Mouse (Mus musculus) embryonic facial prominence, embryonic 11.5 days (tissue): ENCODE results near the gene Kcng3. TPM values are rescaled to one million over a fixed set of nuclear protein-coding genes. Genes with fewer than 3 reads are reported as not detected.

Source experiments
- ATAC-seq: fragments of 200-750 bp; cut with Nextera tagmentation; replicated peaks from 2 replicates; pipeline ENCODE4 v1.8.0; 2017; ENCODE audit warnings: low read depth; ENCODE audit not compliant: insufficient number of reproducible peaks, low FRiP score, low TSS enrichment
- DNase-seq: peaks from one replicate; pipeline ENCODE4 v3.0.0-alpha.2; 2015; ENCODE audit warnings: low spot score
- H3K27ac ChIP-seq: fragments of 300-500 bp; sonication (generic); replicated peaks from 2 replicates; pipeline ENCODE4 v1.5.1; 2014; ENCODE audit warnings: mild to moderate bottlenecking, low read depth, low read length, control low read depth
- H3K27me3 ChIP-seq: fragments of 300-500 bp; sonication (generic); 2 replicates; pipeline ENCODE4 v1.6.1; 2014; ENCODE audit warnings: mild to moderate bottlenecking, low read length, moderate library complexity, mixed read lengths; ENCODE audit not compliant: control insufficient read depth, insufficient read depth
- H3K36me3 ChIP-seq: fragments of 300-500 bp; sonication (generic); replicated peaks from 2 replicates; pipeline ENCODE4 v1.6.1; 2014; ENCODE audit warnings: low read depth, mild to moderate bottlenecking, low read length, moderate library complexity, mixed read lengths; ENCODE audit not compliant: control insufficient read depth, insufficient read depth
- H3K4me1 ChIP-seq: fragments of 300-500 bp; sonication (generic); 2 replicates; pipeline ENCODE4 v1.6.1; 2014; ENCODE audit warnings: low read length, mixed read lengths; ENCODE audit not compliant: control insufficient read depth, insufficient read depth
- H3K4me2 ChIP-seq: fragments of 300-500 bp; sonication (generic); 2 replicates; pipeline ENCODE4 v1.6.1; 2014; ENCODE audit warnings: low read depth, mild to moderate bottlenecking, control low read depth, low read length, moderate library complexity
- H3K4me3 ChIP-seq: fragments of 300-500 bp; sonication (generic); 2 replicates; pipeline ENCODE4 v1.5.1; 2014; ENCODE audit warnings: low read depth, low read length, control low read depth
- H3K9ac ChIP-seq: fragments of 300-500 bp; sonication (generic); replicated peaks from 2 replicates; pipeline ENCODE4 v1.6.1; 2014; ENCODE audit warnings: mild to moderate bottlenecking, control low read depth, low read length
- H3K9me3 ChIP-seq: fragments of 300-500 bp; sonication (generic); replicated peaks from 2 replicates; pipeline ENCODE4 v1.6.1; 2016; ENCODE audit warnings: mild to moderate bottlenecking, low read length, inconsistent platforms, mixed read lengths; ENCODE audit not compliant: control insufficient read depth
- WGBS: fragments of 180-500 bp; shearing (Covaris S2); extraction: QIAGEN DNeasy Blood & Tissue Kit; methylation state at CpG from one replicate; pipeline ENCODE4 v1.1.7; 2014; 5-methylcytosine and 5-hydroxymethylcytosine counted together
- polyA plus RNA-seq: library from polyadenylated mRNA; unstranded; fragments of >200 nt; fragmentation: Nextera tagmentation; extraction: Ambion mirVana; gene quantifications from 2 replicates; pipeline ENCODE4 v1.2.1, GENCODE M21; 2014

Kcng3 gene
- polyA plus RNA-seq, 1 experiment from 2014 or later = not detected

DNA sequence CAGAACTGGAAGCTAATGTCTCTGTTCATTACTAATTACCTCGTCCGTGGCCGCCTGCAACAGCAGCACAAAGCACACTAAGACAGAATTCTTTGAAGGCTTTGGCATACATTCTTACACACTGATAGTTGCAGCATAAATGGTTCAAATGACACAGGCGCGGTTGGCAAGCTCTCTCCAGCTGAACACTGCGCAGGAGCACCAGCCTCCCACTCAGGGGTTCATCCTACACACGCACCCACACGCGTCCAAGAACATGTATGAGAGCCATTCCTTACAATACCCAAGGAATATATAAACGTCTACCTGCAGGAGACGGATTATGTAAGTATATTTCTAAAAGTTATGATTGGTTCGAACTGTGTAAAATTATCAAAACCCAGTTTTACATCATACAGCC, 30.7 kb downstream of the Kcng3 start:
- H3K9me3 ChIP-seq = no peaks in the 10 kb centered on the region
- 88% methylated on average over 12 of the region's 12 CpGs for WGBS
- ATAC-seq (no peak), DNase-seq (no peak)
- no peaks in the 10 kb centered on the region for H3K4me1 ChIP-seq
- H3K4me2 ChIP-seq = no peak overlapping the region
- H3K4me3 ChIP-seq = no peak overlapping the region
- no peak overlapping the region for H3K9ac ChIP-seq
- H3K36me3 ChIP-seq = no peaks in the 10 kb centered on the region
- no peak overlapping the region for H3K27ac ChIP-seq
- no peaks in the 10 kb centered on the region for H3K27me3 ChIP-seq

GRCm38 (mm10) chr17:83595966-83596365, 35.7 kb downstream of the Kcng3 start:
- WGBS = 91% methylated on average over 7 of the region's 7 CpGs
- H3K27ac ChIP-seq = no peak overlapping the region
- no peaks in the 10 kb centered on the region for H3K27me3 ChIP-seq
- no peak overlapping the region for H3K4me3 ChIP-seq
- H3K4me1 ChIP-seq = no peaks in the 10 kb centered on the region
- H3K4me2 ChIP-seq = no peak overlapping the region
- no peak overlapping the region for H3K9ac ChIP-seq
- no peaks in the 10 kb centered on the region for H3K36me3 ChIP-seq
- ATAC-seq = no peak
- H3K9me3 ChIP-seq = no peaks in the 10 kb centered on the region
- no peak for DNase-seq

GRCm38 (mm10) chr17:83594526-83594925, 37.2 kb downstream of the Kcng3 start:
- Histone ChIP-seq H3K36me3 (no peaks in the 10 kb centered on the region), H3K9me3 (no peaks in the 10 kb centered on the region), H3K27me3 (no peaks in the 10 kb centered on the region), H3K4me3 (no peak overlapping the region), H3K9ac (no peak overlapping the region), H3K4me2 (no peak overlapping the region), H3K4me1 (no peaks in the 10 kb centered on the region), H3K27ac (no peak overlapping the region)
- DNase-seq (no peak), ATAC-seq (no peak)
- 69% methylated on average over 8 of the region's 8 CpGs for WGBS

GRCm38 (mm10) chr17:83593396-83593795, 38.3 kb downstream of the Kcng3 start:
- H3K4me3 ChIP-seq = no peak overlapping the region
- H3K36me3 ChIP-seq = no peaks in the 10 kb centered on the region
- WGBS = 89% methylated on average over 10 of the region's 10 CpGs
- H3K4me1 ChIP-seq = no peaks in the 10 kb centered on the region
- DNase-seq (no peak), ATAC-seq (no peak)
- no peak overlapping the region for H3K27ac ChIP-seq
- no peaks in the 10 kb centered on the region for H3K9me3 ChIP-seq
- H3K27me3 ChIP-seq = no peaks in the 10 kb centered on the region
- no peak overlapping the region for H3K9ac ChIP-seq
- H3K4me2 ChIP-seq = no peak overlapping the region

DNA sequence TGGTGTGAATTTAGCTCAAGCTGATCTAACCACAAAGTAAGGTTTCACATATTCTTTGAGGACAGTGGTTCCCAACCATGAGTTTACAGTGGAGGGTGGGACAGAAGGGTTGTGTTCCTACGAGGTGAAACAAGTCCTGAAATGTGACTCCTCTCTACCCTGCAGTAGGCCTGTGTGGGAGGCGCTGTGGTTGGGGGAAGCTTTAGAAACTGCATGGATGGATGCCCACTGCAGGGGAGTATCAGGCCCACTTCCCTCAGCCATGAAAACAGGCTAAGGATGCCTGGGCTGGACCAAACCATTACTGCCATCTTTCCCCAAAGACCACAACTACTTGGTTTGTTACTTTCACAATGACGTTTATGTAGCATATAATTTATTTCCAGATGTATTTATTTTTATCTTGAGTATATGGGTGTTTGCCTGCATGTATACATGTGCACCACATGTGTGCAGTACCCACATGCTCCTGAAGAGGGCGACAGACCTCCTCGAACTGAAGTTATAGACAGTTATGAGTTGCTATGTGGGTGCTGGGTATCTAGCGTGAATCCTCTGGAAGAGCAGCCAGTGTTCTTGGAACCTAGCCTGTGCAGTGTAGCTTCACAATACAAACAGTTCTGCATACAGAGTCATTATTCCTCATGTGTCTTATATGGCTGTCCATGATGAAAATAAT, 42.9 kb downstream of the Kcng3 start:
- 82% methylated on average over 6 of the region's 6 CpGs for WGBS
- no peaks in the 10 kb centered on the region for H3K27me3 ChIP-seq
- H3K4me2 ChIP-seq = no peak overlapping the region
- ATAC-seq (no peak), DNase-seq (no peak)
- H3K4me1 ChIP-seq = no peaks in the 10 kb centered on the region
- H3K9me3 ChIP-seq = no peaks in the 10 kb centered on the region
- H3K4me3 ChIP-seq = no peak overlapping the region
- H3K27ac ChIP-seq = no peak overlapping the region
- H3K9ac ChIP-seq = no peak overlapping the region
- no peaks in the 10 kb centered on the region for H3K36me3 ChIP-seq

DNA sequence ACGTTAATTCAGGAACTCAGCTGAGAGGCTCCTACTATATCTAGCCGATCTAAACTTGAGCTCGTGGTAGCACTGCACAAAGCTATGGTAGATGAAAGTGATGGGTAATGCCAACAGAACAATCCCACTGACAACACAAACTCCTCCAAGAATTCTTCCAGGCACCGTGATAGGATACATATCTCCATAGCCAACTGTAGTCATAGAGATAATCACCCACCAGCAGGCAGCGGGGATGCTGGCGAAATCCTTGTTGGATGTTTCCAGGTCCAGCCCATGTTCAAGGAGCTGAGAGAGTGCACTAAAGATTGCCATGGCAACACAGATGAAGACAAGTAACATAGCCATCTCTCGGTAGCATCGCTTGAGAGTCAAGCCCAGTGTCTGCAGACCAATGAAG, 44.0 kb downstream of the Kcng3 start:
- Histone ChIP-seq H3K4me3 (no peak overlapping the region), H3K27me3 (no peaks in the 10 kb centered on the region), H3K9me3 (no peaks in the 10 kb centered on the region), H3K27ac (no peak overlapping the region), H3K36me3 (no peaks in the 10 kb centered on the region), H3K4me2 (no peak overlapping the region), H3K9ac (no peak overlapping the region), H3K4me1 (no peaks in the 10 kb centered on the region)
- no peak for ATAC-seq
- DNase-seq = no peak
- WGBS = 93% methylated on average over 8 of the region's 8 CpGs

DNA sequence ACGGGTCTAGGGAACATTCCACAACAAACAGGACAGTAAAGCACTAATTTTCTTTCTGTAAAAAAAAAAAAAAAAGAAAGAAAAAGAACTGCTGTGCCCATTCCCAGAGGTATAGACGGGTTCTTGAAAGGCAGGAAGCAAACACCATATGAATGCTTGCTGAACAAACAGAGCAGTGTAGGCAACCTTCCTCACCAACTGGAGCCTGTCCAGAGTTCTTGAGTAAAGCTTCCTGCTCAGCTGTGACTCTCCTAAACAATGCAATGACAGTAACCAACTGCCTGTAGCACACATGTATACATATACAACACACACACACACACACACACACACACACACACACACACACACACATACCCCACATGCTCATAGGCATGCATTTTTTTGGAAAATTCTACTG, 49.1 kb downstream of the Kcng3 start:
- WGBS = 59% methylated on average over 2 of the region's 2 CpGs
- no peak overlapping the region for H3K9ac ChIP-seq
- H3K9me3 ChIP-seq = no peaks in the 10 kb centered on the region
- no peaks in the 10 kb centered on the region for H3K4me1 ChIP-seq
- H3K4me2 ChIP-seq = no peak overlapping the region
- ATAC-seq (no peak), DNase-seq (no peak)
- H3K27ac ChIP-seq = no peak overlapping the region
- no peak overlapping the region for H3K4me3 ChIP-seq
- H3K27me3 ChIP-seq = no peaks in the 10 kb centered on the region
- H3K36me3 ChIP-seq = no peaks in the 10 kb centered on the region

DNA sequence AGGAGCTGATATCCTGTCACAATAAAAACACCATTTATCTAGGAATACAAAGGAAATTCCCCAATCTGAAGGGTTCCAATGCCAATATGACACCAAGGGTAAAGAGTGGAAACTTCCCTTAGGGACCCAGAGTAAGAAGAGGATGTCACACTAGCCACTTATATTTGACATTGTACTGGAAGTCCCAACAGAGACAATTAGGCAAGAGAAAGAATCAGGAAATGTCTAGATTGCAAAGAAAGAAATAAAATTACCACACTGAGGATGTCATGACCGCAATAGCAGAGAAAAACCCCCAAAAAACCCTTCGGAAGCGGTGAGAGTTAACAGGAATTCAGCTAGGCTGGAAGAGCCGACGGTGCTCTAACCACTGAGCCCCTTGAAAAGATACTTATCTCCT, 51.0 kb downstream of the Kcng3 start:
- Histone ChIP-seq H3K9me3 (no peaks in the 10 kb centered on the region), H3K27me3 (no peaks in the 10 kb centered on the region), H3K27ac (no peak overlapping the region), H3K4me1 (no peaks in the 10 kb centered on the region), H3K36me3 (no peaks in the 10 kb centered on the region), H3K9ac (no peak overlapping the region), H3K4me2 (no peak overlapping the region), H3K4me3 (no peak overlapping the region)
- 93% methylated on average over 5 of the region's 5 CpGs for WGBS
- DNase-seq (no peak), ATAC-seq (no peak)
